Mouse (Mus musculus) c-Kit-negative CD71-positive TER-119-positive erythroid progenitor cells, embryonic 14.5 days (primary cell): ENCODE measurements around the gene Aftph.
"Not testable (repeated sequence)": the region's sequence is repeated elsewhere in the genome, so short reads cannot be mapped to it uniquely, and the experiment has no call there.

Experiments used
- DNase-seq: peaks from one replicate; pipeline ENCODE4 v3.0.0-alpha.2; 2013; ENCODE audit warnings: low read depth, low spot score

Aftph gene

GRCm38 (mm10) chr11:20741201-20742100 is at the start of gene Aftph:
Gene Aftph, minus strand, starts transcription at chr11:20741589.
- peak; percentile 83 for DNase-seq

GRCm38 (mm10) chr11:20789015-20789414 is 47.6 kb upstream of the Aftph start:
- no peak for DNase-seq

- DNase-seq = no peak
These were observed 46.7 kb upstream of the Aftph start for GRCm38 (mm10) chr11:20788070-20788469.

- DNase-seq = no peak
These were observed 44.8 kb upstream of the Aftph start for GRCm38 (mm10) chr11:20786191-20786590.

GRCm38 (mm10) chr11:20785186-20785585 is 43.8 kb upstream of the Aftph start:
- DNase-seq = no peak

GRCm38 (mm10) chr11:20784776-20785175 is 43.4 kb upstream of the Aftph start:
- DNase-seq = no peak

GRCm38 (mm10) chr11:20783467-20783866 is 42.1 kb upstream of the Aftph start:
- DNase-seq = no peak

GRCm38 (mm10) chr11:20782620-20783019 is 41.2 kb upstream of the Aftph start:
- no peak for DNase-seq

- no peak for DNase-seq
These were observed 38.9 kb upstream of the Aftph start for GRCm38 (mm10) chr11:20780312-20780711.

- no peak for DNase-seq
These were observed 37.6 kb upstream of the Aftph start for GRCm38 (mm10) chr11:20778861-20779563.

- no peak for DNase-seq
These were observed 36.9 kb upstream of the Aftph start for GRCm38 (mm10) chr11:20778298-20778697.

GRCm38 (mm10) chr11:20776668-20777067 is 35.3 kb upstream of the Aftph start:
- no peak for DNase-seq

- no peak for DNase-seq
These were observed 31.3 kb upstream of the Aftph start for GRCm38 (mm10) chr11:20772642-20773041.

- DNase-seq = not testable (repeated sequence)
These were observed 30.4 kb upstream of the Aftph start for GRCm38 (mm10) chr11:20771827-20772226.

- not testable (repeated sequence) for DNase-seq
These were observed 20.6 kb upstream of the Aftph start for GRCm38 (mm10) chr11:20761984-20762383.

- no peak for DNase-seq
These were observed 9.2 kb upstream of the Aftph start for GRCm38 (mm10) chr11:20750573-20750972.

GRCm38 (mm10) chr11:20743353-20743752 is 2.0 kb upstream of the Aftph start:
- no peak for DNase-seq

- DNase-seq = peak; percentile 80
These were observed 1.0 kb upstream of the Aftph start for GRCm38 (mm10) chr11:20742361-20742897.

- peak; percentile 51 for DNase-seq
These were observed 748 bp downstream of the Aftph start for GRCm38 (mm10) chr11:20740481-20741200.

GRCm38 (mm10) chr11:20734066-20734465 is 7.3 kb downstream of the Aftph start:
- no peak for DNase-seq

- no peak for DNase-seq
These were observed 7.8 kb downstream of the Aftph start for GRCm38 (mm10) chr11:20733486-20734030.
